Mouse (Mus musculus): ENCODE data around the gene Lrrc55. TPM values are rescaled to one million over a fixed set of nuclear protein-coding genes. Genes with fewer than 3 reads are reported as not detected.

Lrrc55 gene
- polyA plus RNA-seq, 1 experiment from 2014 or later = 4.2 TPM

Other genes starting within 250 kb of the Lrrc55 start
- 0.48 and 0.75 TPM in 2 replicates for gene Prg2, start 216.7 kb downstream of the Lrrc55 start, polyA plus RNA-seq (2015; fragmentation: Nextera tagmentation; extraction: Ambion mirVana)
- not detected in 2 replicates for gene Prg3, start 209.0 kb downstream of the Lrrc55 start, polyA plus RNA-seq (2015; fragmentation: Nextera tagmentation; extraction: Ambion mirVana)
- 256 and 258 TPM in 2 replicates for gene Ssrp1, start 160.0 kb downstream of the Lrrc55 start, polyA plus RNA-seq (2015; fragmentation: Nextera tagmentation; extraction: Ambion mirVana)
- gene P2rx3, start 159.7 kb downstream of the Lrrc55 start, polyA plus RNA-seq (2015; fragmentation: Nextera tagmentation; extraction: Ambion mirVana) = 1.0 and 1.4 TPM in 2 replicates
- 35.2 and 35.5 TPM in 2 replicates for gene Tnks1bp1, start 149.2 kb downstream of the Lrrc55 start, polyA plus RNA-seq (2015; fragmentation: Nextera tagmentation; extraction: Ambion mirVana)
- gene Aplnr, start 61.0 kb downstream of the Lrrc55 start, polyA plus RNA-seq (2015; fragmentation: Nextera tagmentation; extraction: Ambion mirVana) = 59.6 and 64.8 TPM in 2 replicates
- gene Olfr987, start 142.1 kb upstream of the Lrrc55 start, polyA plus RNA-seq (2015; fragmentation: Nextera tagmentation; extraction: Ambion mirVana) = not detected in 2 replicates
- gene Olfr988, start 166.0 kb upstream of the Lrrc55 start, polyA plus RNA-seq (2015; fragmentation: Nextera tagmentation; extraction: Ambion mirVana) = not detected in 2 replicates
- gene Olfr992, start 212.3 kb upstream of the Lrrc55 start, polyA plus RNA-seq (2015; fragmentation: Nextera tagmentation; extraction: Ambion mirVana) = not detected in 2 replicates
- gene Olfr993, start 217.7 kb upstream of the Lrrc55 start, polyA plus RNA-seq (2015; fragmentation: Nextera tagmentation; extraction: Ambion mirVana) = not detected in 2 replicates
- not detected in 2 replicates for gene Olfr994, start 239.3 kb upstream of the Lrrc55 start, polyA plus RNA-seq (2015; fragmentation: Nextera tagmentation; extraction: Ambion mirVana)
- gene Olfr995, start 246.4 kb upstream of the Lrrc55 start, polyA plus RNA-seq (2015; fragmentation: Nextera tagmentation; extraction: Ambion mirVana) = not detected in 2 replicates

Measured in intestine, embryonic 15.5 days (tissue).